Mouse (Mus musculus) mouse trophoblast stem cell (cell line): ENCODE results near the gene Fgf8.

Source experiments
- in situ Hi-C, 2 experiments: fragments of 300-500 bp; cut with MseI, MboI; formaldehyde crosslinking; loops; 2 replicates in 1 of 2; 3 replicates in 1 of 2; pipeline ENCODE4 v1.15.1; 2025

Gene Fgf8

GRCm38 (mm10) chr19:45742218-45742983, at the start of gene Fgf8:
Gene Fgf8 (minus strand): TSS chr19:45742915.
- in situ Hi-C loops, result loop anchor here (10.0 kb wide), 1 partner anchor 168 kb away; no protein-coding TSS in a partner anchor

GRCm38 (mm10) chr19:45792404-45792803, 49.7 kb upstream of the Fgf8 start:
- in situ Hi-C loops, result no loop called here

- in situ Hi-C loops, result no loop called here
Observed at GRCm38 (mm10) chr19:45789888-45790874, 47.5 kb upstream of the Fgf8 start.

- in situ Hi-C loops, result no loop called here
Observed at GRCm38 (mm10) chr19:45789365-45789764, 46.6 kb upstream of the Fgf8 start.

- in situ Hi-C loops, result no loop called here
Observed at GRCm38 (mm10) chr19:45788337-45788736, 45.6 kb upstream of the Fgf8 start.

- in situ Hi-C loops, result no loop called here
Observed at GRCm38 (mm10) chr19:45787450-45787849, 44.7 kb upstream of the Fgf8 start.

- in situ Hi-C loops, result no loop called here
Observed at GRCm38 (mm10) chr19:45785470-45785869, 42.8 kb upstream of the Fgf8 start.

- in situ Hi-C loops, result no loop called here
Observed at GRCm38 (mm10) chr19:45783933-45784576, 41.3 kb upstream of the Fgf8 start.

GRCm38 (mm10) chr19:45783181-45783932, 40.6 kb upstream of the Fgf8 start, which contains the start of gene Mgea5:
Gene Mgea5 (minus strand): TSS chr19:45783837.
- in situ Hi-C loops, result no loop called here

GRCm38 (mm10) chr19:45782315-45783001, 39.7 kb upstream of the Fgf8 start:
- in situ Hi-C loops, result no loop called here

GRCm38 (mm10) chr19:45781676-45782075, 39.0 kb upstream of the Fgf8 start:
- in situ Hi-C loops, result no loop called here

- in situ Hi-C loops, result no loop called here
Observed at GRCm38 (mm10) chr19:45780350-45780915, 37.7 kb upstream of the Fgf8 start.

- in situ Hi-C loops, result no loop called here
Observed at GRCm38 (mm10) chr19:45775486-45775885, 32.8 kb upstream of the Fgf8 start.

- in situ Hi-C loops, result no loop called here
Observed at GRCm38 (mm10) chr19:45771501-45771900, 28.8 kb upstream of the Fgf8 start.

GRCm38 (mm10) chr19:45760810-45761209, 18.1 kb upstream of the Fgf8 start:
- in situ Hi-C loops, result no loop called here

GRCm38 (mm10) chr19:45758671-45759070, 16.0 kb upstream of the Fgf8 start:
- in situ Hi-C loops, result no loop called here

GRCm38 (mm10) chr19:45753551-45753950, 10.8 kb upstream of the Fgf8 start:
- in situ Hi-C loops, result no loop called here

- in situ Hi-C loops, result no loop called here
Observed at GRCm38 (mm10) chr19:45751881-45752280, 9.2 kb upstream of the Fgf8 start.

GRCm38 (mm10) chr19:45749243-45750043, 6.7 kb upstream of the Fgf8 start, which contains the start of gene Npm3:
Gene Npm3 (minus strand): TSS chr19:45749591.
- in situ Hi-C loops, result loop anchor here (10.0 kb wide), 1 partner anchor 175 kb away; no protein-coding TSS in a partner anchor
